Mouse (Mus musculus) urinary bladder, adult 18-20 months (tissue): ENCODE data around the gene H2-Ab1.
A peak's percentile ranks its signal among the peaks of the same experiment; 100 is the strongest.
"Not testable (repeated sequence)": the region's sequence is repeated elsewhere in the genome, so short reads cannot be mapped to it uniquely, and the experiment has no call there.

Source experiments
- DNase-seq, 2 experiments: peaks; one replicate each; pipeline ENCODE4 v3.0.0; 2022; ENCODE audit warnings: low spot score in 2 of 2, mixed read lengths in 2 of 2

H2-Ab1 gene

DNA sequence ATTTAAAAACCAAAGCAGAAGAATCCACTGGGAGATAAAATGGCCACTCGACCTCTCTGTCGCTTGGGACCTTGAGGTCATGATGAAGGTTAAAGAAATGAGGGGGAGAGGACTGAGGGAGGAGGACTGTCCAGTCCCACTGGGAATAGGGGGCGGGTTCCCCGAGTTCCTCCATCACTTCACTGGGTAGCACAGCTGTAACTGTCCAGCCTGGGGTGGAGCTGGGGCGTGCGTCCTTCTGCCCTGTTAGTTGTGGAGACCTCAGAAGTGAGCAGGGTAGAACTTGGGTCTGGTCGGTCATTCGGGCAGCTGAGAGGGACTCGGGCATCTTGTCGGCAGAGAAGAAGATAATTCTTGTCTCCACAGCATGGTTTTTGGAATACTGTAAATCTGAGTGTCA, 51.7 kb downstream of the H2-Ab1 start:
- DNase-seq, result no peak

DNA sequence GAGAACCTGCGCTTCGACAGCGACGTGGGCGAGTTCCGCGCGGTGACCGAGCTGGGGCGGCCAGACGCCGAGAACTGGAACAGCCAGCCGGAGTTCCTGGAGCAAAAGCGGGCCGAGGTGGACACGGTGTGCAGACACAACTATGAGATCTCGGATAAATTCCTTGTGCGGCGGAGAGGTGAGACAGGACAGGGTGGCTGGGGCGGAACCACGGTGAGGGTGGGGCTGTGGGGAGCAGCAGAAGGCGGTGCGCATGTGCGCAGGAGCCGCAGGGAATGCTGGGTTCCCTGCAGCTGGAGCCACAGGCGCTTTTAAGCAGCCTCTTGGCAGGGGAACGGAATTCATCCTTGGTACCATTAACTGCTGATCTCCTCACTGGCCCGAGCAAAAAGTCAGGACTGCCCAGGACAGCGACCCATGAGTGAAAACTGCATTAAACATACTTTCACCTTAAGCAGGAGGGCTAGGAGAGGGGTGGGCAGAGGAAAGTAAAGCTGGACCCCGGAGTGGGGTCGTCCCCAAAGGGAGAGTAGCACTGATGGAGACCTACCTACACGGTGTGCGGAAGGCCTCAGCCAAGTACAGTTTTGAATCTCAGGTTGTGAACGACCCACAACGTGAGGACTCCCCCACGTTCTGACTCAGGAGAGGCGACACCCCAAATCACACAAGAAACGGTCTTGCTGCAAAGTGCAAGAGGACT, 52.3 kb downstream of the H2-Ab1 start:
- DNase-seq, result peak; percentile 46 to 53

DNA sequence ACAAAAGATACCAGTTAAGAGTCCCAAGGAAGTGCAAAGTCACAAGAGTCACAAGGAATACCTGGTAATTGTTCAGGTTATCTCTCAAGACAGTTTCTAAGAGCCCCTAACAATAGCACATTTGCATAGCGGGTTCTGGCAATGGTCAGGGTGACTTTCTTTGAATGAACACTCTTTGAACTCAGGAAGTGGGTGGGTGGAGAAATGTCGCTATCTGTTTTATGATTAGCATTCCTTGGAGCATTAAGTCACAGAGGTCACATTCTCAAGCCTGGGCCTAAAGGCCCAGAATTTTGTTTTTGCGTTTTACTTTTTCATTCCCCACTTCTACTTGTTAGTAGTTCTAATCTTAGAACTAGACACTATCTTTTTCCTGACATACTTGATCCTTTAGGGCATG, 53.0 kb downstream of the H2-Ab1 start:
- not testable (repeated sequence) for DNase-seq

DNA sequence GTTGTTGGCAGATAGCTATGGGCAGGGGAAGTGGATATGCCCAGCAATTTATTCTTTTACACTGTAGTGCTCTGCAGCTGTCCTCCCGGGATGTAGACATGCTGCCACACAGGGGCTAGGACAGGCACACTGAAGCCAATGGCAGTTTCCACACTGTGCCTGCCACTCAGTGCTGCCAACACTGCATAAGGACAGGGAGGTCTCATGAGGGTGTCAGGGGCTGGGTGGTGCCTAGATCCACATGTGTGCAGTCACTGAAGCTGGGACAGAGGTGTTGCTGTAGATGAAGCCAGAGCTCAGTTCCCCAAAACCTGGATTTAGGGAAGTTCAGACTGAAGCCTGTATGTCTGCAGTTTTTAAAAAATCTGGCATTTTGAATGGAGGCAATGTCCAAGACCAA, 54.7 kb downstream of the H2-Ab1 start:
- DNase-seq, result no peak

DNA sequence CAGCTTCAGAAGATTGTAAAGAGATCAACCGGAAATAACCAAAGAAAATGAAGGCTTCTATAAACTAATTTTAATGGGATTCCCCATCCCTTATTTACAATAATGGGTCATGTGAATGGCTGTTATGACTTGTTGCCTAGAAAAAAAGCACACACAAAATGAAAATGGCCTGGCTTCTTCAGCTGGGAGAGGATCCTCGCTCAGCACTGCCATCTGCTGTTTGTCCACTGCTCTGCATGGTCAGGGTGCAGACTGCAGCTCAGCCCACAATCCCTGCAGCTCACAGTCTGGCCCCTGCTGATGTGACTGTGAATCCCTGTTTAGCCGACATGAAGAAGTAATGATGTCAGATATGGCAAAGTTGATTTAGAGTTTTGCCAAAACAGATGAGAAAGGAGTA, 55.9 kb downstream of the H2-Ab1 start:
- DNase-seq, result peak; percentile 46 to 74

DNA sequence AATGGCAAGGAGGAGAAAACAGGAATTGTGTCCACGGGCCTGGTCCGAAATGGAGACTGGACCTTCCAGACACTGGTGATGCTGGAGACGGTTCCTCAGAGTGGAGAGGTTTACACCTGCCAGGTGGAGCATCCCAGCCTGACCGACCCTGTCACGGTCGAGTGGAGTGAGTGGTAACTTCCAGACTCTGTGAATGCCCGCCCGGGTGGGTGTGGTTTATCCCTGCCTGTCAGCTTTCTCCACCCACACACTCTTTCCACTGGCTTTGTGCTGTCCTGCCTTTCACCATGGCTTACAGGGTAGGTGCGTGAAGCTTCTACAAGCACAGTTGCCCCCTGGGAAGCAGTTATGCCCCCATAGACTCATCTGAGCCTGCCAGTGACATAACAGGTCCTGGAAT, 56.8 kb downstream of the H2-Ab1 start:
- DNase-seq, result no peak

DNA sequence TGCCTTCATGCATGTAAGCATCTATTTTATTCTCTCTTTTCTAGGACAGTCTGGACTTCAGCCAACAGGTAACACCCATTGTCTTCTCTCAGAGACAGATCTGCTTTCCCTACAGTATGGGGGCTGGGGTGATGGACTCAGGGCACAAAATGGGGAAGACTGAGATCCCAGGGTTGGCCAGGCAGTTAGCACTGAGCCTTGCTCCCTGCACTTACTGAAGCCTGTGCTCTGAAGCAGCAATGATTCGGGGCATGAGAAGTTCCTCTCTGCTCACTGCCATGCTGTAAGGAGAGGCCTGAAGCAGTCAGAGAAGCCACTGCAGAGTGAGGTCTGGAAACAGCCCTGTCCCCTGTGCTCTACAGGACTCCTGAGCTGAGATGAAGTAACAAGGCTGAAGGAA, 58.0 kb downstream of the H2-Ab1 start:
- DNase-seq, result no peak

DNA sequence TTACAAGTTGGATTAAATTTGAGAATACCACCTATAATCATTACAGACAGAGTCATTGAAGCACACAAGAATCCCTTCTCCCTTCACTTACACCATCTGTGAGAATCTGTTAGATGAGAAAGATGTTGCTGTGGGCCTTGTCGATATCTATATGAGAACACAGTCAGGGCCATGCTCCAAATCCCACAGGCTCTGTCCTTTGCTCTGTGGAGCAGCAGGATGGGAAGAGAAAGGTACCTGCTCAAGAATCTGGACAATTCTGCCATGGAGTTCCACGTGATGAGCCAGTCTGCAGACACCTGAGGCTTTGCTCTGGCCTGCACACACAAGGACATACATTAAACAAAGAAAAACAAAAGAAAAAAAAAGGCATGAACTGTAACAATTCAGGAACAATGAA, 59.2 kb downstream of the H2-Ab1 start:
- DNase-seq, result no peak

DNA sequence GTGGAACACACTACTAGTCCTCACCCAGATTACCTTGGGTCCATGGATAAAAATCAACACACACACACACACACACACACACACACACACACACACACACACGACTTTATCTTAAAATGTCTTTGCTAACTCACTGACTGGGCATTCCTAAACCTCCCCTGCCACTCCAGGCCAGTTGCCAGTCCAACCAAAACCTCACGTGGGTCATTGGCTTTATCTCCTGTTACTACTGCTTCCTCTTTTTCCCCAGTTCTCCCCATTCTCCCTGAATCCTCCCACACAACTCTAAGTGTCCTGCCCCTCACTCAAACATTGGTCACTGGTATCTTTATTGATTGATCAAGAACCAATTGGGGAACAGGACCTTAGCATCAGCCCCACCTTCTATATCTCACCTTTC, 59.8 kb downstream of the H2-Ab1 start:
- no peak for DNase-seq
